8 mouse cellular contexts compared by ENCODE assay signal in genomic region chr7:28958770-28959169, GRCm38 (mm10). TPM values are rescaled to one million over a fixed set of nuclear protein-coding genes. Genes with fewer than 3 reads are reported as not detected.
A peak's percentile ranks its signal among the peaks of the same experiment; 100 is the strongest.
DNase-seq lines count a peak whose midpoint lies in the region; ATAC-seq and TF ChIP-seq lines count a peak whose summit lies in the region.
"Had no signal": no experiment of that assay in that cellular context is flagged by ENCODE, and none has a peak within 500 bp of the region (broad histone marks: within the 10 kb centered on the region; RNA-seq: fewer than 3 reads in every experiment).

No protein-coding gene starts in this region.

- ATAC-seq in hindbrain, embryonic 13.5 days (ENCODE audit: low FRiP score), result no peak
- no peak for ATAC-seq in hindbrain, embryonic 11.5 days (ENCODE audit: low FRiP score)
- no peak for ATAC-seq in embryonic facial prominence, embryonic 12.5 days (ENCODE audit: insufficient number of reproducible peaks, insufficient read depth, low FRiP score, low TSS enrichment)
- no peak for ATAC-seq in liver, embryonic 13.5 days (ENCODE audit: low read depth)

- no peak for TF ChIP-seq POLR2A in ES-Bruce4 (IDR thresholded peaks at IDR 0.05; ENCODE audit: insufficient read depth, low read length)

- peak overlapping the region; percentile 93 for H3K4me2 ChIP-seq in hindbrain, embryonic 13.5 days
- H3K4me2 ChIP-seq in hindbrain, embryonic 11.5 days (replicated peaks; ENCODE audit: low read depth, low read length), result no peak overlapping the region
- 0 out of 2 replicates have a peak overlapping the region, but pooled peaks have one; percentile 91 for H3K4me2 ChIP-seq in embryonic facial prominence, embryonic 12.5 days (replicated peaks)
- peak overlapping the region; percentile 92 for H3K4me2 ChIP-seq in liver, embryonic 13.5 days

- no peaks in the 10 kb centered on the region for H3K27me3 ChIP-seq in hindbrain, embryonic 13.5 days
- H3K27me3 ChIP-seq in hindbrain, embryonic 11.5 days (ENCODE audit: control insufficient read depth, insufficient read depth, low read length), result no peaks in the 10 kb centered on the region
- H3K27me3 ChIP-seq in ES-Bruce4 (ENCODE audit: control insufficient read depth, insufficient read depth, low read length, poor library complexity, severe bottlenecking), result no peaks in the 10 kb centered on the region
- H3K27me3 ChIP-seq in embryonic facial prominence, embryonic 12.5 days, result no peaks in the 10 kb centered on the region
- no peaks in the 10 kb centered on the region for H3K27me3 ChIP-seq in liver, embryonic 13.5 days

- no peaks in the 10 kb centered on the region for H3K9me3 ChIP-seq in hindbrain, embryonic 13.5 days
- no peaks in the 10 kb centered on the region for H3K9me3 ChIP-seq in hindbrain, embryonic 11.5 days (ENCODE audit: control insufficient read depth, low read length)
- H3K9me3 ChIP-seq in ES-Bruce4 (replicated peaks; ENCODE audit: control insufficient read depth, insufficient read depth, low read length, poor library complexity, severe bottlenecking), result no peaks in the 10 kb centered on the region
- no peaks in the 10 kb centered on the region for H3K9me3 ChIP-seq in embryonic facial prominence, embryonic 12.5 days
- no peaks in the 10 kb centered on the region for H3K9me3 ChIP-seq in liver, embryonic 13.5 days (replicated peaks)

- TF ChIP-seq EP300 in ES-Bruce4 (IDR thresholded peaks at IDR 0.05; ENCODE audit: insufficient read depth, low read depth, low read length), result no peak

- H3K4me3 ChIP-seq in hindbrain, embryonic 13.5 days, result no peak overlapping the region
- no peak overlapping the region for H3K4me3 ChIP-seq in hindbrain, embryonic 11.5 days (ENCODE audit: low read depth, low read length)
- no peak overlapping the region for H3K4me3 ChIP-seq in ES-Bruce4 (ENCODE audit: low read depth, low read length)
- H3K4me3 ChIP-seq in embryonic facial prominence, embryonic 12.5 days, result no peak overlapping the region
- peak overlapping the region; percentile 97 for H3K4me3 ChIP-seq in liver, embryonic 13.5 days (replicated peaks)

- no peak for DNase-seq in hindbrain, embryonic 11.5 days (ENCODE audit: low spot score)
- no peak for DNase-seq in liver, embryonic 13.5 days
- no peak for DNase-seq in spleen, adult 18-20 months
- no peak for DNase-seq in gastrocnemius, postnatal 4 days (ENCODE audit: low spot score in 2 of 2)
- DNase-seq: thymus, postnatal 4 days had no signal

- 0 out of 2 replicates have a peak overlapping the region, but pooled peaks have one; percentile 98 for H3K9ac ChIP-seq in hindbrain, embryonic 13.5 days
- H3K9ac ChIP-seq in hindbrain, embryonic 11.5 days (ENCODE audit: low read depth, low read length), result no peak overlapping the region
- peak overlapping the region; percentile 96 for H3K9ac ChIP-seq in ES-Bruce4 (ENCODE audit: low read depth, poor library complexity, severe bottlenecking)
- H3K9ac ChIP-seq in embryonic facial prominence, embryonic 12.5 days, result peak overlapping the region; percentile 93; the same call in 1 of the 2 replicates
- H3K9ac ChIP-seq in liver, embryonic 13.5 days, result peak overlapping the region; percentile 99

- WGBS in hindbrain, embryonic 13.5 days, result 65% methylated on average over 1 of the region's 1 CpGs
- 75% methylated on average over 1 of the region's 1 CpGs for WGBS in hindbrain, embryonic 11.5 days
- 37% methylated on average over 1 of the region's 1 CpGs for WGBS in embryonic facial prominence, embryonic 12.5 days
- WGBS in liver, embryonic 13.5 days (ENCODE audit: insufficient replicate concordance), result 65% methylated on average over 1 of the region's 1 CpGs

- H3K27ac ChIP-seq in hindbrain, embryonic 13.5 days, result no peak overlapping the region
- H3K27ac ChIP-seq in hindbrain, embryonic 11.5 days (ENCODE audit: low read depth, low read length), result no peak overlapping the region
- H3K27ac ChIP-seq in ES-Bruce4 (ENCODE audit: insufficient read depth, low read length), result peak overlapping the region; percentile 38
- H3K27ac ChIP-seq in embryonic facial prominence, embryonic 12.5 days, result no peak overlapping the region
- H3K27ac ChIP-seq in liver, embryonic 13.5 days, result peak overlapping the region; percentile 92

- H3K36me3 ChIP-seq in hindbrain, embryonic 13.5 days, result no peaks in the 10 kb centered on the region
- no peaks in the 10 kb centered on the region for H3K36me3 ChIP-seq in hindbrain, embryonic 11.5 days (ENCODE audit: control insufficient read depth, insufficient read depth, low read length)
- H3K36me3 ChIP-seq in ES-Bruce4 (ENCODE audit: control insufficient read depth, insufficient read depth, low read length, poor library complexity, severe bottlenecking), result peaks cover 13% of the 10 kb centered on the region
- H3K36me3 ChIP-seq in embryonic facial prominence, embryonic 12.5 days, result no peaks in the 10 kb centered on the region
- H3K36me3 ChIP-seq in liver, embryonic 13.5 days, result peaks cover 13% of the 10 kb centered on the region; the same call in 1 of the 2 replicates

- no peak for TF ChIP-seq CTCF in ES-Bruce4 (IDR thresholded peaks at IDR 0.05; ENCODE audit: low read depth, low read length)

- peaks cover 60% of the 10 kb centered on the region for H3K4me1 ChIP-seq in hindbrain, embryonic 13.5 days (replicated peaks)
- peaks cover 9% of the 10 kb centered on the region for H3K4me1 ChIP-seq in hindbrain, embryonic 11.5 days (replicated peaks; ENCODE audit: control insufficient read depth, insufficient read depth, low read length)
- H3K4me1 ChIP-seq in ES-Bruce4 (ENCODE audit: control insufficient read depth, insufficient read depth, low read length), result peaks cover 8% of the 10 kb centered on the region
- H3K4me1 ChIP-seq in embryonic facial prominence, embryonic 12.5 days, result peaks cover 37% of the 10 kb centered on the region
- H3K4me1 ChIP-seq in liver, embryonic 13.5 days (replicated peaks), result peaks cover 89% of the 10 kb centered on the region

RNA-seq across cellular contexts. Expression of gene Actn4, which starts 3.4 kb away (rescaled TPM):
- polyA plus RNA-seq in hindbrain, embryonic 13.5 days (2015; fragmentation: Nextera tagmentation; extraction: Ambion mirVana), result 136 and 138 TPM in 2 replicates
- polyA plus RNA-seq in hindbrain, embryonic 11.5 days (2014; fragmentation: Nextera tagmentation; extraction: Ambion mirVana), result 134 and 157 TPM in 2 replicates
- polyA plus RNA-seq in ES-Bruce4 (2011; ENCODE audit: insufficient read depth, insufficient read length, low read depth, missing spikeins), result 318 and 324 TPM in 2 replicates
- 233 and 253 TPM in 2 replicates for polyA plus RNA-seq in embryonic facial prominence, embryonic 12.5 days (2016; fragmentation: Nextera tagmentation; extraction: Ambion mirVana)
- 116 and 131 TPM in 2 replicates for polyA plus RNA-seq in liver, embryonic 13.5 days (2015; fragmentation: Nextera tagmentation; extraction: Ambion mirVana)
- total RNA-seq in gastrocnemius, postnatal 4 days (2021), result 100 to 1,000 TPM; 133 to 160 TPM

RNA-seq across cellular contexts. Expression of gene Eif3k, which starts 22.9 kb away (rescaled TPM):
- polyA plus RNA-seq in hindbrain, embryonic 13.5 days (2015; fragmentation: Nextera tagmentation; extraction: Ambion mirVana), result 315 and 332 TPM in 2 replicates
- polyA plus RNA-seq in hindbrain, embryonic 11.5 days (2014; fragmentation: Nextera tagmentation; extraction: Ambion mirVana), result 389 and 409 TPM in 2 replicates
- polyA plus RNA-seq in ES-Bruce4 (2011; ENCODE audit: insufficient read depth, insufficient read length, low read depth, missing spikeins), result 409 and 413 TPM in 2 replicates
- 392 and 419 TPM in 2 replicates for polyA plus RNA-seq in embryonic facial prominence, embryonic 12.5 days (2016; fragmentation: Nextera tagmentation; extraction: Ambion mirVana)
- polyA plus RNA-seq in liver, embryonic 13.5 days (2015; fragmentation: Nextera tagmentation; extraction: Ambion mirVana), result 294 and 308 TPM in 2 replicates
- 100 to 1,000 TPM; 191 to 212 TPM for total RNA-seq in gastrocnemius, postnatal 4 days (2021)

RNA-seq across cellular contexts. Expression of gene Map4k1, which starts 23.1 kb away (rescaled TPM):
- 4.1 and 6.4 TPM in 2 replicates for polyA plus RNA-seq in hindbrain, embryonic 13.5 days (2015; fragmentation: Nextera tagmentation; extraction: Ambion mirVana)
- 4.3 and 5.0 TPM in 2 replicates for polyA plus RNA-seq in hindbrain, embryonic 11.5 days (2014; fragmentation: Nextera tagmentation; extraction: Ambion mirVana)
- 33.2 and 36.3 TPM in 2 replicates for polyA plus RNA-seq in ES-Bruce4 (2011; ENCODE audit: insufficient read depth, insufficient read length, low read depth, missing spikeins)
- polyA plus RNA-seq in embryonic facial prominence, embryonic 12.5 days (2016; fragmentation: Nextera tagmentation; extraction: Ambion mirVana), result 6.7 and 9.3 TPM in 2 replicates
- 27.4 and 29.1 TPM in 2 replicates for polyA plus RNA-seq in liver, embryonic 13.5 days (2015; fragmentation: Nextera tagmentation; extraction: Ambion mirVana)
- 1 to 10 TPM; 1.3 to 1.6 TPM for total RNA-seq in gastrocnemius, postnatal 4 days (2021)

Comparison
In these comparisons a context has a peak if more than half of its experiments do, and no peak if none do; other contexts are left out.
1. H3K27ac ChIP-seq: peak in ES-Bruce4 (single experiment) and liver, embryonic 13.5 days (single experiment); none in hindbrain, embryonic 13.5 days (single experiment), hindbrain, embryonic 11.5 days (single experiment) and embryonic facial prominence, embryonic 12.5 days (single experiment).